Mouse (Mus musculus): ENCODE results near the gene Ruvbl2.
"Not testable (repeated sequence)": the region's sequence is repeated elsewhere in the genome, so short reads cannot be mapped to it uniquely, and the experiment has no call there.

Gene Ruvbl2

DNA sequence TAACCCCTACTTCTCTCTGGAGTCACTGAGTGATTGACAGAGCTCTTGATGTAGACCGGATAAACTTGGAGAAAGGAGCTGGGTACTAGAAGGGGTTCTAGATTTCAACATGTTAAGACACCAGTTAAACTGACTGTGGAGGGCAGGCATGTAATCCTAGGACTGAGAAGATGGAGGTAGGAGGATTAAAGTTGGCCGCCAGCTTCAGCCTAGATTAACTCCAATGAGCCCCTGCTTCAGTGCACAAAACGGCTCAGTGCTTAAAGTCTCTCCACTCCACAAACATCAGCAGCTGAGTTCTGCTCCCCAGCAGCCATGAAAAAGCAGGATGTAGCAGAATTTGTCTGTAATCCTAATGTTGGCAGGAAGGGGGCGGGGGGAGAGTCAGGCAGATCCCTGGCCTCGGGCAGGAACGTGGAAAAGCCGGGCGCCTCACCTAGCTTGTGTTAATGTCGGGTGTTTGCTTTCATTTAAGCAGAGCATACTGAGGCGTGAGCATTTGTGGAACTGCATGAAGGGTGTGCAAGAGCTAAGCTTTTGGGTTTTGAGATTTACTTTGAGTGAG lies 36.3 kb downstream of the Ruvbl2 start:
- DNase-seq (ENCODE audit: low spot score): no peak

- DNase-seq (ENCODE audit: low spot score): no peak
Measured at GRCm38 (mm10) chr7:45396787-45397186, 41.1 kb downstream of the Ruvbl2 start.

DNA sequence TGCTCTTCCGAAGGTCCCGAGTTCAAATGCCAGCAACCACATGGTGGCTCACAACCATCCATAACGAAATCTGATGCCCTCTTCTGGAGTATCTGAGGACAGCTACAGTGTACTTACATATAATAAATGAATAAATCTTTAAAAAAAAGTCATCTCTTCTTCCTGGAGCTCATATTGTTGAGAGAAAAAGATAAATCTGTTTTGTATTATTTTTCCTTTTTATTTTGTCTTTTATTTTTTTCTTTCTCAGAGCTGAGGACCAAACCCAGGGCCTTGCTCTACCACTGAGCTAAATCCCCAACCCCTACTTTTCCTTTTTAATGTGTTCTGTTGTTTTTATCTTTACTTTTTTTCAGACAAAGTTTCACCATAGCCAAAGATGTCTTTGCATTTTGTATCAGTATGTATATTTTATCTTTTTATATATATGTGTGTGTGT lies 41.5 kb downstream of the Ruvbl2 start:
- DNase-seq (ENCODE audit: low spot score): not testable (repeated sequence)

DNA sequence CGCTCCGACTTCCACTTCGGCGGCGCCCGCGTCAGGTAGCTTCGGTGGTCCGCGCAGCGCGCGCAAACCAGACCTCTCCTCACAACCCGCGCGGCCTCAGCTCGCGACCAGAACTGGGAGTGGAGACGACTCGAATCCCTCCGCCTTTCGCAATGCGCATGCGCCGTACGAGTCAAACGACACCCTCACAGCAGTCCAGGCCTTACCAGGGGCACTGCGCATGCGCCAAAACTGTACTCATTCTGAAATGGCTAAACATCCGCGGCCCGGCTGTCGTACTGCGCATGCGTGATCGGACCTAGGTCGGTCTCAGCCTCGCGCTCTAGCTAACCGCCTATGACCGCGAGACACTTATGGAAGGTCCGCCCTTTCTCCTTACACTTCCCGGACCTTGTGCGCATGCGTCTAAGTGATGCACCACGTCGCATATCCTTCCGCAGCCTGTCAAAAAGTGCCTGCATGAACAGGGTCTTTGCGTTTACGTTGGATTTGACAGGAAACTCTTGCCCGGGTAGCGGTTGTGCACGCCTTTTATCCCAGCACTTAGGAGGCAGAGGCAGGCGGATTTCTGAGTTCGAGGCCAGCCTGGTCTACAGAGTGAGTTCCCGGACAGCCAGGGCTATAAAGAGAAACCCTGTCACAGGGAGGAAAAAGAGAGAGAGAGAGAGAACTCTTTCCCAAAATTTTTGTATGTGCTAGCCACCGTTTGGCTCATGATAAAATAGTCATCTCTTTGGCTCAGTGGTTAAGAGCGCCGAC lies 42.1 kb downstream of the Ruvbl2 start, which contains the start of gene Snrnp70:
Gene Snrnp70 (minus strand): TSS at position 165 of the 759 bp plus-strand sequence.
- peak; percentile 100 for DNase-seq (ENCODE audit: low spot score)

- DNase-seq (ENCODE audit: low spot score): peak; percentile 92
Measured at GRCm38 (mm10) chr7:45395129-45395541, 42.8 kb downstream of the Ruvbl2 start.

- DNase-seq (ENCODE audit: low spot score): peak; percentile 48
Measured at GRCm38 (mm10) chr7:45386077-45386476, 51.8 kb downstream of the Ruvbl2 start.

DNA sequence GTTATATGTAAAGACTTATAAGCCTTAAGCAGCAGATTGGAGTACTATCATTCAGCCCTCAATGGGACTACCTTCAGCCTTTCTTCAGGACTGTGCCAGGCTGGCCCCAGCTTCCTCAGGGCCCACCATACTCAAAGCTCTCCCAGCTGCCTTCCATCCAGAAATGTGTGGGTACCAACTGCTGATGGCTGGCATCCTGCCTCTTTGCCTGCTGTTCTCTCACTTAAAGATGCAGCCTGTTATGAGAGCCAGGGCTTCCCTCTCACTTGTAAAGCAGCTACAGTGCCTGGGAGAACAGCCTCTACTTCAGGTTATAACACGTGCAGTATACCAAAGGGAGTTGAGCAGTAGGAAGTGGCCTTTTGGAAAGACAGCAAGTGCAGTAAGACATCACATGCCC lies 61.8 kb downstream of the Ruvbl2 start:
- no peak for DNase-seq (ENCODE audit: low spot score)

GRCm38 (mm10) chr7:45374620-45375019 lies 63.3 kb downstream of the Ruvbl2 start:
- no peak for DNase-seq (ENCODE audit: low spot score)

DNA sequence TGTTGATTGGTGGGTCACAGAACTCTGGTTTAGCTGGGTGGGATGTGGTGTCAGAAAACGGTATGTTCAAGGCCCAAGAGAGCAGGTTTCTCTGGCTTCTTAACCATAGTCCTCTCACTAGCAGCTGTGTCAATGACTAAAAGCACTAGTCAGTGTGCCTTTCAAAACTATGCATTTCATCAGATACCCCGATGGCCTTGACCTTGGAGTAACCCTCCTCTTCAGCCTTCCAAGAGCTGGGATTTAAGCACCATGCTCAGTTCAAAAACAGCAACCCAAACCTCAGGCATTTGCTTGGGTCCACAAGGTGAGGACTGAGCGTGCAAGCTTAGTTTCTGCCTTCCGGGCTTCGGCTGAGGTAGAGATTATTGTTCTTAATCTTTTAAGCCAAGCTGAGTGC lies 65.5 kb downstream of the Ruvbl2 start:
- no peak for DNase-seq (ENCODE audit: low spot score)
